Mouse (Mus musculus): ENCODE data around the gene Kcng1. TPM values are rescaled to one million over a fixed set of nuclear protein-coding genes. Genes with fewer than 3 reads are reported as not detected.
A peak's percentile ranks its signal among the peaks of the same experiment; 100 is the strongest.

Gene Kcng1
- polyA plus RNA-seq, 1 experiment from 2014 or later = 0.87 TPM

DNA sequence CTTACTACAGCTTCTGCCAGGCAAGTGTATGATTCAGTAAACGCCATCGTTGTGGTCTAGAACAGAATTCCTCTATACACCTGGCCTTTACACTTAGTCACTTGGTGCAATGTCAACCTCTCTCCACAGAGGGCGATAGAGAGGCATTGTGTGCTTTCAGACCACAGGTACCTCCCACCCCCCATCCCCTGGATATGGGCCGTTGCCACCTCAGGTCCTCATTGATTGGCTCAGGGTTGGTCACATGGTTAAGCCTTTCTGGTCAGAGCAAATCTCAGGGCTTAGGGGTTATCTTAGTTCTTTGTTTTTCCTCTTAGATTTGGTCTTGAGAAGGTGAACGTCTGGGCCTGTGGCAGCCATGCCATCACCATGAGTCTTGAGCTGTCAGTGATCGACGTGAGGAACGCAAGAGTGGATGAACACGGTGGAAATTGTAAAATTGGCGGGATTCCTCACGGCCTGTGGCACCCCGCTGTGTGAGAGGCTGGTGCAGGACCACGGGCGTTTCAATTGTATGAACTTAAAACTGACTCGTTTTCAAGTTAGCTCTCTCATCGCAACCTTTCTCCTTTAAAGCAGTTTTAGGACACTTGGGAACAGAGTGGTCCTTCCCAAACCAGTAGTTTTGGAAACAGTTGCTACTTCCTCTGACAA lies 28.8 kb downstream of the Kcng1 start:
- Histone ChIP-seq H3K4me3 (replicated peaks; ENCODE audit: low read length) (no peak overlapping the region), H3K9ac (no peak overlapping the region), H3K36me3 (replicated peaks; ENCODE audit: control insufficient read depth, insufficient read depth) (no peaks in the 10 kb centered on the region), H3K9me3 (ENCODE audit: control insufficient read depth, low read length) (no peaks in the 10 kb centered on the region), H3K4me1 (replicated peaks; ENCODE audit: control insufficient read depth, insufficient read depth, low read length) (no peaks in the 10 kb centered on the region), H3K27ac (no peak overlapping the region), H3K4me2 (replicated peaks) (peak overlapping the region; percentile 31; the same call in 1 of the 2 replicates), H3K27me3 (ENCODE audit: control insufficient read depth, insufficient read depth, low read length) (no peaks in the 10 kb centered on the region)
- 11% methylated on average over 16 of the region's 16 CpGs for WGBS
- DNase-seq (ENCODE audit: low spot score) (peak; percentile 57), ATAC-seq (ENCODE audit: low FRiP score) (no peak)

- Histone ChIP-seq H3K4me2 (replicated peaks) (no peak overlapping the region), H3K27me3 (ENCODE audit: control insufficient read depth, insufficient read depth, low read length) (no peaks in the 10 kb centered on the region), H3K4me1 (replicated peaks; ENCODE audit: control insufficient read depth, insufficient read depth, low read length) (no peaks in the 10 kb centered on the region), H3K27ac (no peak overlapping the region), H3K4me3 (replicated peaks; ENCODE audit: low read length) (no peak overlapping the region), H3K36me3 (replicated peaks; ENCODE audit: control insufficient read depth, insufficient read depth) (no peaks in the 10 kb centered on the region), H3K9me3 (ENCODE audit: control insufficient read depth, low read length) (no peaks in the 10 kb centered on the region), H3K9ac (no peak overlapping the region)
- no peak for ATAC-seq (ENCODE audit: low FRiP score)
- peak; percentile 96 for DNase-seq (ENCODE audit: low spot score)
- WGBS = 16% methylated on average over 8 of the region's 8 CpGs
Observed at GRCm38 (mm10) chr2:168250270-168250669, 31.3 kb downstream of the Kcng1 start.

GRCm38 (mm10) chr2:168248856-168249245 lies 32.7 kb downstream of the Kcng1 start:
- H3K4me2 ChIP-seq (replicated peaks) = no peak overlapping the region
- no peaks in the 10 kb centered on the region for H3K27me3 ChIP-seq (ENCODE audit: control insufficient read depth, insufficient read depth, low read length)
- no peak for ATAC-seq (ENCODE audit: low FRiP score)
- no peak overlapping the region for H3K9ac ChIP-seq
- WGBS = 15% methylated on average over 2 of the region's 2 CpGs
- H3K36me3 ChIP-seq (replicated peaks; ENCODE audit: control insufficient read depth, insufficient read depth) = no peaks in the 10 kb centered on the region
- no peaks in the 10 kb centered on the region for H3K4me1 ChIP-seq (replicated peaks; ENCODE audit: control insufficient read depth, insufficient read depth, low read length)
- H3K4me3 ChIP-seq (replicated peaks; ENCODE audit: low read length) = no peak overlapping the region
- H3K27ac ChIP-seq = no peak overlapping the region
- H3K9me3 ChIP-seq (ENCODE audit: control insufficient read depth, low read length) = no peaks in the 10 kb centered on the region
- DNase-seq (ENCODE audit: low spot score) = peak; percentile 25

DNA sequence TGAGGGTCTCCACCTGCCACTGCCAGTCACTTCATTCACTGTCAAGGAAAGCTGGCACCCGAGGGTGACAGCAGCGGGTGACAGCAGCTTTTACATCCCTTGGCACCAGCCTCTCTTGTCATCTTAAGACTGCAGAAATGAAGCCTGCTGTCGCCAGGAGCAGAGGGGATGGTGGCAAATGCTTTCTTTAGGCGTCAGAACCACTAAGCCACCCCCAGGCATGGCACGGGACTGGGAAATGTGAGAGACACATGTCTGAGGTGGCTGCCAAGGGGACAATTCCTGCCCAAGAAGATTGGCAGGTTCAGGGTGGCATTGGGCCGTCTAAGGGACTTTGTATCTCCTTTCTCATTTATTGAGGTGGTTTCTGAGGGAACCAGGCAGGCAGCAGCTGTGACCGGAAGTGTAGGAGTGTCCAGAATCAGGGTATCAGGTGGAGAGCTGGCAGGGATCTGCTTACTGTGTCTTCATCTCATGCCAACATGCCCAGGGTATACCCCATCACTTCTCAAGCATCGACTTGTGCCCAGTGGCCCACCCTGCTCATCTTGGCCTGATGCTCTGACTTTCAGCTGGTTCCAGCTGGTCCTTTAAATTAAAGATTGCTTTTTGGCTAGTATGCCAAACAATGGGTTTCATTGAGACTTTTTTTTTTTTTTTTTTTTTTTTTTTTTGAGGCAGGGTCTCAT lies 33.2 kb downstream of the Kcng1 start:
- no peak overlapping the region for H3K4me2 ChIP-seq (replicated peaks)
- no peak overlapping the region for H3K27ac ChIP-seq
- H3K4me1 ChIP-seq (replicated peaks; ENCODE audit: control insufficient read depth, insufficient read depth, low read length) = no peaks in the 10 kb centered on the region
- ATAC-seq (ENCODE audit: low FRiP score) (peak; percentile 62; the same call in 1 of the 2 replicates), DNase-seq (ENCODE audit: low spot score) (peak; percentile 31)
- no peaks in the 10 kb centered on the region for H3K36me3 ChIP-seq (replicated peaks; ENCODE audit: control insufficient read depth, insufficient read depth)
- 65% methylated on average over 8 of the region's 8 CpGs for WGBS
- H3K9ac ChIP-seq = no peak overlapping the region
- H3K9me3 ChIP-seq (ENCODE audit: control insufficient read depth, low read length) = no peaks in the 10 kb centered on the region
- no peak overlapping the region for H3K4me3 ChIP-seq (replicated peaks; ENCODE audit: low read length)
- H3K27me3 ChIP-seq (ENCODE audit: control insufficient read depth, insufficient read depth, low read length) = no peaks in the 10 kb centered on the region; the same call in 1 of the 2 replicates

DNA sequence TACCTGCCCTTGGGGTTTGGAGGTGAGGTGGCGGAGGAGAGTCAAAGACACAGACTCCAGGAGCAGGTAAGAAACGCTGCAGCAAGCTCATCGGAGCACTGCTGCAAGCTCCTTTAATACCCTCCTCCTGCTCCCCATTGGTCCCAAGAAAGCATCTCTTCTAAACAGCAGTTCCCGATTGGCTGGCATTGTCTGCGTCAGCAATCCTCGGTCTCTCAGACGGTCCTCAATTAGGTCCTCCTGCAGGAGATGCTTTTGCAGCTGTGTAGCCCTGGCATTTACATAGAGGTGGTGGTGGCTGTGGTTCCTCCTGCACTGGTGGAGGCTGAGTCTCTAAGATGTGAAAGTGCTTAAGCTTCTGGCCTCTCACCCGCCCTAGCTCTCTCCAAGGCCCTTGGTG lies 36.0 kb downstream of the Kcng1 start:
- no peak overlapping the region for H3K9ac ChIP-seq
- no peaks in the 10 kb centered on the region for H3K36me3 ChIP-seq (replicated peaks; ENCODE audit: control insufficient read depth, insufficient read depth)
- ATAC-seq (ENCODE audit: low FRiP score) (no peak), DNase-seq (ENCODE audit: low spot score) (no peak)
- H3K27me3 ChIP-seq (ENCODE audit: control insufficient read depth, insufficient read depth, low read length) = no peaks in the 10 kb centered on the region; the same call in 1 of the 2 replicates
- no peaks in the 10 kb centered on the region for H3K9me3 ChIP-seq (ENCODE audit: control insufficient read depth, low read length)
- H3K4me1 ChIP-seq (replicated peaks; ENCODE audit: control insufficient read depth, insufficient read depth, low read length) = no peaks in the 10 kb centered on the region
- WGBS = 39% methylated on average over 8 of the region's 8 CpGs
- H3K27ac ChIP-seq = no peak overlapping the region
- no peak overlapping the region for H3K4me2 ChIP-seq (replicated peaks)
- no peak overlapping the region for H3K4me3 ChIP-seq (replicated peaks; ENCODE audit: low read length)

DNA sequence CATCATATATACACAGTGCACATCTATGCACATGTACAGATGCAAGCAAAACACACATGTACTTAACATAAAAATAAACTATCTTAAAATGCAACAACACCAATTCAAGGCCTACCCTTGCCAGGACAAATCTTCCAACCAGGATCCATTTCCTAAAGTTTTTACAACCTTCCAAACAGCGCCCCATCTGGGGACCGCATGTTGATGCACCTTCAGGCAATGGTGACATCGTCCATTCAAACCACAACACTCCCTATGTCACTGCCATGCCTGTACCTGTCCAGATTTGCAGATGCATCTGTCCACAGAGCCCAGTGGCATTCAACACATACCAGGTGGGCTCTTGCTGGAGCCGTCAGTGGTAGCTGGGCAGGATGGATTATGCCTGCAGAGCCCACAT lies 38.3 kb downstream of the Kcng1 start:
- 70% methylated on average over 4 of the region's 4 CpGs for WGBS
- H3K4me3 ChIP-seq (replicated peaks; ENCODE audit: low read length) = no peak overlapping the region
- H3K27me3 ChIP-seq (ENCODE audit: control insufficient read depth, insufficient read depth, low read length) = no peaks in the 10 kb centered on the region; the same call in 1 of the 2 replicates
- no peak overlapping the region for H3K27ac ChIP-seq
- H3K9me3 ChIP-seq (ENCODE audit: control insufficient read depth, low read length) = no peaks in the 10 kb centered on the region
- no peaks in the 10 kb centered on the region for H3K36me3 ChIP-seq (replicated peaks; ENCODE audit: control insufficient read depth, insufficient read depth)
- no peak for DNase-seq (ENCODE audit: low spot score)
- H3K4me1 ChIP-seq (replicated peaks; ENCODE audit: control insufficient read depth, insufficient read depth, low read length) = no peaks in the 10 kb centered on the region
- no peak overlapping the region for H3K9ac ChIP-seq
- no peak for ATAC-seq (ENCODE audit: low FRiP score)
- H3K4me2 ChIP-seq (replicated peaks) = no peak overlapping the region

DNA sequence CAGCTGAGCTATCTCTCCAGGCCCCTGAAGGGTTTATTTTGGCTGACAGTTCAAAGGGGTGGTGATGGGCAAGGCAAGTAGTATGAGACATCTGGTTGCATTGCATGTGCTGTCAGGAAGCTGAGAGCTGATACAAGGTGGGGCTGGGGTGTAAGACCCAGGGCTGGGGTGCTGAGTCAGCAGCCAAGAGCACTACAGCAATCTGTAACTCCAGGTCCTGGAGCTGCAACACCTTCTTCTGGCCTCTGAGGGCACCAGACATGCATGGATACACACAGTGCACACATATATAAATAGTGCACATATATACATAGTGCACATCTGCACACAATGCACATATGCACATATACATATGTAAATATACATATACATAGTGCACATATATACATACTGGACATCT lies 38.7 kb downstream of the Kcng1 start:
- no peaks in the 10 kb centered on the region for H3K4me1 ChIP-seq (replicated peaks; ENCODE audit: control insufficient read depth, insufficient read depth, low read length)
- no peak overlapping the region for H3K4me2 ChIP-seq (replicated peaks)
- H3K27ac ChIP-seq = no peak overlapping the region
- no peaks in the 10 kb centered on the region for H3K36me3 ChIP-seq (replicated peaks; ENCODE audit: control insufficient read depth, insufficient read depth)
- H3K9ac ChIP-seq = no peak overlapping the region
- H3K4me3 ChIP-seq (replicated peaks; ENCODE audit: low read length) = no peak overlapping the region
- no peaks in the 10 kb centered on the region; the same call in 1 of the 2 replicates for H3K27me3 ChIP-seq (ENCODE audit: control insufficient read depth, insufficient read depth, low read length)
- ATAC-seq (ENCODE audit: low FRiP score) = no peak
- H3K9me3 ChIP-seq (ENCODE audit: control insufficient read depth, low read length) = no peaks in the 10 kb centered on the region
- DNase-seq (ENCODE audit: low spot score) = no peak

DNA sequence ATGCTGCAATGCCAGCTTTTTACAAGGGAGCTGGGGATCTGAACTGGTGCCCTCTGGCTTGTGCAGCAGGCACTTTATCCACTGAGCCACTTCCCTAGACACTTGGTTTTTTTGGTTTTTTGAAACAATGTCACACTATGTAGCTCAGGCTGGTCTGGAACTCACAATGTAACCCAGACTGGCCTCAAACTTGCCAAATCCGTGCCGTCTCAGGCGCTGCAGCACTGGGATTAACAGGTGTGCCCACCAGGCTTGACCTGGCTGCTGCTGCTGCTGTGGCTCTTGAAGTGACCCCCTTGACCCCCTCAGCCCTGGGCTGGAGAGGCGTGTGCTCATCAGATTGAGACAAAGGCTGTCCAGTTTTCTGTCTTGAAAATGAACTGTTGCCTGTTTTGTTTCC lies 43.2 kb downstream of the Kcng1 start:
- no peak overlapping the region for H3K4me2 ChIP-seq (replicated peaks)
- no peak overlapping the region for H3K27ac ChIP-seq
- no peaks in the 10 kb centered on the region for H3K9me3 ChIP-seq (ENCODE audit: control insufficient read depth, low read length)
- DNase-seq (ENCODE audit: low spot score) (no peak), ATAC-seq (ENCODE audit: low FRiP score) (no peak)
- WGBS = 90% methylated on average over 4 of the region's 4 CpGs
- H3K4me3 ChIP-seq (replicated peaks; ENCODE audit: low read length) = no peak overlapping the region
- H3K9ac ChIP-seq = no peak overlapping the region
- H3K27me3 ChIP-seq (ENCODE audit: control insufficient read depth, insufficient read depth, low read length) = no peaks in the 10 kb centered on the region; the same call in 1 of the 2 replicates
- no peaks in the 10 kb centered on the region for H3K4me1 ChIP-seq (replicated peaks; ENCODE audit: control insufficient read depth, insufficient read depth, low read length)
- H3K36me3 ChIP-seq (replicated peaks; ENCODE audit: control insufficient read depth, insufficient read depth) = peaks cover 8% of the 10 kb centered on the region

- Histone ChIP-seq H3K4me2 (replicated peaks) (no peak overlapping the region), H3K4me1 (replicated peaks; ENCODE audit: control insufficient read depth, insufficient read depth, low read length) (peaks cover 26% of the 10 kb centered on the region), H3K4me3 (replicated peaks; ENCODE audit: low read length) (no peak overlapping the region), H3K27ac (no peak overlapping the region), H3K27me3 (ENCODE audit: control insufficient read depth, insufficient read depth, low read length) (no peaks in the 10 kb centered on the region), H3K9me3 (ENCODE audit: control insufficient read depth, low read length) (no peaks in the 10 kb centered on the region), H3K36me3 (replicated peaks; ENCODE audit: control insufficient read depth, insufficient read depth) (peaks cover 8% of the 10 kb centered on the region), H3K9ac (no peak overlapping the region)
- DNase-seq (ENCODE audit: low spot score) (no peak), ATAC-seq (ENCODE audit: low FRiP score) (no peak)
- WGBS = 98% methylated on average over 5 of the region's 5 CpGs
Observed at GRCm38 (mm10) chr2:168233286-168233685, 48.2 kb downstream of the Kcng1 start.

Data from hindbrain, embryonic 14.5 days (tissue).